Mouse (Mus musculus) neutrophil, adult 5-6 weeks (primary cell): ENCODE measurements around the gene Rps10. TPM values are rescaled to one million over a fixed set of nuclear protein-coding genes. Genes with fewer than 3 reads are reported as not detected.
"Not testable (repeated sequence)": the region's sequence is repeated elsewhere in the genome, so short reads cannot be mapped to it uniquely, and the experiment has no call there.

ENCODE experiments used
- ATAC-seq: fragments of 151-379, 151-347 bp; 2 replicates; pipeline ENCODE4 v1.8.0; 2017; ENCODE audit warnings: mild to moderate bottlenecking, moderate TSS enrichment; ENCODE audit not compliant: insufficient number of reproducible peaks, poor library complexity, low FRiP score, severe bottlenecking; ENCODE audit errors: extremely low read depth
- total RNA-seq: library from RNA; stranded (forward); fragments of 200-1000 nt; gene quantifications from 2 replicates; pipeline ENCODE4 v1.2.3, GENCODE M21; 2017

The Rps10 gene
- total RNA-seq, 1 experiment from 2014 or later, result 1,122 TPM

GRCm38 (mm10) chr17:27650160-27650559 is 13.7 kb upstream of the Rps10 start:
- ATAC-seq, result peak; percentile 78

GRCm38 (mm10) chr17:27645807-27646206 is 9.3 kb upstream of the Rps10 start:
- no peak for ATAC-seq

- no peak for ATAC-seq
Observed at GRCm38 (mm10) chr17:27644572-27644971, 8.1 kb upstream of the Rps10 start.

- ATAC-seq, result no peak
Observed at GRCm38 (mm10) chr17:27643756-27644155, 7.3 kb upstream of the Rps10 start.

- no peak for ATAC-seq
Observed at GRCm38 (mm10) chr17:27643101-27643500, 6.6 kb upstream of the Rps10 start.

- ATAC-seq, result no peak
Observed at GRCm38 (mm10) chr17:27642491-27643062, 6.1 kb upstream of the Rps10 start.

- not testable (repeated sequence) for ATAC-seq
Observed at GRCm38 (mm10) chr17:27639851-27640250, 3.4 kb upstream of the Rps10 start.

- no peak for ATAC-seq
Observed at GRCm38 (mm10) chr17:27638921-27639332, 2.5 kb upstream of the Rps10 start.

- ATAC-seq, result no peak
Observed at GRCm38 (mm10) chr17:27637333-27637732, 864 bp upstream of the Rps10 start.

- not testable (repeated sequence) for ATAC-seq
Observed at GRCm38 (mm10) chr17:27635575-27635903, 930 bp downstream of the Rps10 start.

GRCm38 (mm10) chr17:27634871-27635574 is 1.4 kb downstream of the Rps10 start, which contains the start of gene RPS10-NUDT3:
Gene RPS10-NUDT3, minus strand, starts transcription at chr17:27635222.
- ATAC-seq, result peak; percentile 90

GRCm38 (mm10) chr17:27629249-27630020 is 7.0 kb downstream of the Rps10 start:
- peak; percentile 78 for ATAC-seq

- no peak for ATAC-seq
Observed at GRCm38 (mm10) chr17:27628376-27628775, 8.1 kb downstream of the Rps10 start.

GRCm38 (mm10) chr17:27627451-27627850 is 9.0 kb downstream of the Rps10 start:
- ATAC-seq, result no peak

- ATAC-seq, result no peak
Observed at GRCm38 (mm10) chr17:27626681-27627080, 9.8 kb downstream of the Rps10 start.

GRCm38 (mm10) chr17:27625455-27626251 is 10.8 kb downstream of the Rps10 start:
- ATAC-seq, result no peak

- peak; percentile 83 for ATAC-seq
Observed at GRCm38 (mm10) chr17:27623360-27624326, 12.8 kb downstream of the Rps10 start, which contains the start of gene Nudt3. Gene Nudt3, minus strand, starts transcription at chr17:27623495.
